7 mouse cellular contexts compared by ENCODE assay signal in genomic region chr19:5455568-5455967, GRCm38 (mm10). TPM values are rescaled to one million over a fixed set of nuclear protein-coding genes. Genes with fewer than 3 reads are reported as not detected.
DNase-seq lines count a peak whose midpoint lies in the region; ATAC-seq and TF ChIP-seq lines count a peak whose summit lies in the region.

No protein-coding gene starts in this region.

- peak overlapping the region; percentile 79; the same call in 1 of the 2 replicates for H3K9ac ChIP-seq in lung, embryonic 15.5 days
- H3K9ac ChIP-seq in forebrain, embryonic 13.5 days = 0 out of 2 replicates have a peak overlapping the region, but pooled peaks have one; percentile 22
- H3K9ac ChIP-seq in limb, embryonic 14.5 days (ENCODE audit: low read depth, low read length, severe bottlenecking) = no peak overlapping the region
- H3K9ac ChIP-seq in stomach, embryonic 15.5 days = no peak overlapping the region

- H3K4me3 ChIP-seq in lung, embryonic 15.5 days = peak overlapping the region; percentile 71
- H3K4me3 ChIP-seq in forebrain, embryonic 13.5 days = peak overlapping the region; percentile 77
- peak overlapping the region; percentile 62 for H3K4me3 ChIP-seq in limb, embryonic 14.5 days (replicated peaks; ENCODE audit: low read length)
- H3K4me3 ChIP-seq in stomach, embryonic 15.5 days (replicated peaks) = peak overlapping the region; percentile 75

- no peak for TF ChIP-seq POLR2A in limb, embryonic 14.5 days (IDR thresholded peaks at IDR 0.05; ENCODE audit: borderline replicate concordance, extremely low read depth, insufficient read depth, insufficient read length)

- no peak for DNase-seq in lung, postnatal 10 days
- no peak for DNase-seq in limb, embryonic 14.5 days (ENCODE audit: low spot score)
- DNase-seq in retina, embryonic 14.5 days (ENCODE audit: low spot score) = no peak

- ATAC-seq in lung, embryonic 15.5 days (ENCODE audit: borderline replicate concordance, extremely low read depth, low FRiP score, low TSS enrichment) = no peak
- ATAC-seq in forebrain, embryonic 13.5 days = no peak
- no peak for ATAC-seq in limb, embryonic 14.5 days (ENCODE audit: low FRiP score, low read depth)
- no peak for ATAC-seq in stomach, embryonic 15.5 days (ENCODE audit: insufficient read depth, low FRiP score, low read depth)
- ATAC-seq in monocyte, adult 5-6 weeks (replicated peaks; ENCODE audit: insufficient number of reproducible peaks, low FRiP score, low TSS enrichment, poor library complexity, severe bottlenecking) = no peak

- H3K4me1 ChIP-seq in lung, embryonic 15.5 days = peaks cover 33% of the 10 kb centered on the region
- H3K4me1 ChIP-seq in forebrain, embryonic 13.5 days = peaks cover 37% of the 10 kb centered on the region
- peaks cover 19% of the 10 kb centered on the region for H3K4me1 ChIP-seq in limb, embryonic 14.5 days (ENCODE audit: control insufficient read depth, insufficient read depth, low read length)
- peaks cover 23% of the 10 kb centered on the region for H3K4me1 ChIP-seq in stomach, embryonic 15.5 days

- 43% methylated on average over 8 of the region's 8 CpGs for WGBS in lung, embryonic 15.5 days
- WGBS in forebrain, embryonic 13.5 days = 69% methylated on average over 8 of the region's 8 CpGs
- WGBS in limb, embryonic 14.5 days = 72% methylated on average over 8 of the region's 8 CpGs
- WGBS in stomach, embryonic 15.5 days = 50% methylated on average over 8 of the region's 8 CpGs

- H3K36me3 ChIP-seq in lung, embryonic 15.5 days = peaks cover 6% of the 10 kb centered on the region; the same call in 1 of the 2 replicates
- H3K36me3 ChIP-seq in forebrain, embryonic 13.5 days (ENCODE audit: poor library complexity, severe bottlenecking) = 0 out of 2 replicates have a peak, but pooled peaks cover 9% of the 10 kb centered on the region
- H3K36me3 ChIP-seq in limb, embryonic 14.5 days (ENCODE audit: control insufficient read depth, insufficient read depth, low read length) = peaks cover 10% of the 10 kb centered on the region
- no peaks in the 10 kb centered on the region for H3K36me3 ChIP-seq in stomach, embryonic 15.5 days

- H3K9me3 ChIP-seq in lung, embryonic 15.5 days = no peaks in the 10 kb centered on the region
- H3K9me3 ChIP-seq in forebrain, embryonic 13.5 days (replicated peaks) = no peaks in the 10 kb centered on the region
- no peaks in the 10 kb centered on the region for H3K9me3 ChIP-seq in limb, embryonic 14.5 days (ENCODE audit: control insufficient read depth, low read length)
- no peaks in the 10 kb centered on the region for H3K9me3 ChIP-seq in stomach, embryonic 15.5 days

- peak overlapping the region; percentile 92 for H3K27ac ChIP-seq in lung, embryonic 15.5 days
- H3K27ac ChIP-seq in forebrain, embryonic 13.5 days = peak overlapping the region; percentile 14; the same call in 1 of the 2 replicates
- no peak overlapping the region for H3K27ac ChIP-seq in limb, embryonic 14.5 days (replicated peaks; ENCODE audit: low read depth, low read length)
- no peak overlapping the region for H3K27ac ChIP-seq in stomach, embryonic 15.5 days

- peaks cover 9% of the 10 kb centered on the region; the same call in 1 of the 2 replicates for H3K27me3 ChIP-seq in lung, embryonic 15.5 days
- H3K27me3 ChIP-seq in forebrain, embryonic 13.5 days = peaks cover 13% of the 10 kb centered on the region
- no peaks in the 10 kb centered on the region for H3K27me3 ChIP-seq in limb, embryonic 14.5 days (ENCODE audit: control insufficient read depth, insufficient read depth, low read length)
- H3K27me3 ChIP-seq in stomach, embryonic 15.5 days (replicated peaks) = no peaks in the 10 kb centered on the region

- H3K4me2 ChIP-seq in lung, embryonic 15.5 days = peak overlapping the region; percentile 82
- peak overlapping the region; percentile 99 for H3K4me2 ChIP-seq in forebrain, embryonic 13.5 days
- peak overlapping the region; percentile 98 for H3K4me2 ChIP-seq in limb, embryonic 14.5 days (replicated peaks; ENCODE audit: low read depth, low read length, severe bottlenecking)
- H3K4me2 ChIP-seq in stomach, embryonic 15.5 days = peak overlapping the region; percentile 91

RNA-seq across cellular contexts. Expression of gene Ccdc85b, which starts 2.1 kb away (rescaled TPM):
- polyA plus RNA-seq in lung, embryonic 15.5 days (2015; fragmentation: Nextera tagmentation; extraction: Ambion mirVana) = 12.1 and 12.4 TPM in 2 replicates
- polyA plus RNA-seq in forebrain, embryonic 13.5 days (2015; fragmentation: Nextera tagmentation; extraction: Ambion mirVana) = 6.5 and 7.1 TPM in 2 replicates
- polyA plus RNA-seq in limb, embryonic 14.5 days (2012; rRNA removed) = 6.6 and 6.9 TPM in 2 replicates
- polyA plus RNA-seq in limb, embryonic 14.5 days (2014; fragmentation: Nextera tagmentation; extraction: Ambion mirVana) = 6.5 and 7.0 TPM in 2 replicates
- polyA plus RNA-seq in stomach, embryonic 15.5 days (2015; fragmentation: Nextera tagmentation; extraction: Ambion mirVana) = 11.8 and 11.9 TPM in 2 replicates
- total RNA-seq in monocyte, adult 5-6 weeks (2017) = 1.2 to 4.1 TPM (median 3.8 TPM) in 3 replicates

RNA-seq across cellular contexts. Expression of gene Fibp, which starts 4.8 kb away (rescaled TPM):
- polyA plus RNA-seq in lung, embryonic 15.5 days (2015; fragmentation: Nextera tagmentation; extraction: Ambion mirVana) = 101 and 117 TPM in 2 replicates
- 153 and 155 TPM in 2 replicates for polyA plus RNA-seq in forebrain, embryonic 13.5 days (2015; fragmentation: Nextera tagmentation; extraction: Ambion mirVana)
- 139 and 171 TPM in 2 replicates for polyA plus RNA-seq in limb, embryonic 14.5 days (2012; rRNA removed)
- 113 and 118 TPM in 2 replicates for polyA plus RNA-seq in limb, embryonic 14.5 days (2014; fragmentation: Nextera tagmentation; extraction: Ambion mirVana)
- polyA plus RNA-seq in stomach, embryonic 15.5 days (2015; fragmentation: Nextera tagmentation; extraction: Ambion mirVana) = 99.4 and 99.7 TPM in 2 replicates
- 71.3 to 104 TPM (median 95.3 TPM) in 3 replicates for total RNA-seq in monocyte, adult 5-6 weeks (2017)

RNA-seq across cellular contexts. Expression of gene Fosl1, which starts 8.2 kb away (rescaled TPM):
- polyA plus RNA-seq in lung, embryonic 15.5 days (2015; fragmentation: Nextera tagmentation; extraction: Ambion mirVana) = not detected in 2 replicates
- polyA plus RNA-seq in forebrain, embryonic 13.5 days (2015; fragmentation: Nextera tagmentation; extraction: Ambion mirVana) = not detected in 2 replicates
- 0.06 and 0.09 TPM in 2 replicates for polyA plus RNA-seq in limb, embryonic 14.5 days (2012; rRNA removed)
- not detected in 2 replicates for polyA plus RNA-seq in limb, embryonic 14.5 days (2014; fragmentation: Nextera tagmentation; extraction: Ambion mirVana)
- polyA plus RNA-seq in stomach, embryonic 15.5 days (2015; fragmentation: Nextera tagmentation; extraction: Ambion mirVana) = not detected in 2 replicates
- total RNA-seq in monocyte, adult 5-6 weeks (2017) = 0.49 to 2.6 TPM (median 2.0 TPM) in 3 replicates

RNA-seq across cellular contexts. Expression of gene Ctsw, which starts 12.7 kb away (rescaled TPM):
- polyA plus RNA-seq in lung, embryonic 15.5 days (2015; fragmentation: Nextera tagmentation; extraction: Ambion mirVana) = 1.9 and 3.3 TPM in 2 replicates
- 4.4 and 5.4 TPM in 2 replicates for polyA plus RNA-seq in forebrain, embryonic 13.5 days (2015; fragmentation: Nextera tagmentation; extraction: Ambion mirVana)
- 0.33 and 0.56 TPM in 2 replicates for polyA plus RNA-seq in limb, embryonic 14.5 days (2012; rRNA removed)
- 0.96 and 1.2 TPM in 2 replicates for polyA plus RNA-seq in limb, embryonic 14.5 days (2014; fragmentation: Nextera tagmentation; extraction: Ambion mirVana)
- polyA plus RNA-seq in stomach, embryonic 15.5 days (2015; fragmentation: Nextera tagmentation; extraction: Ambion mirVana) = 1.3 and 2.3 TPM in 2 replicates
- total RNA-seq in monocyte, adult 5-6 weeks (2017) = 113 to 416 TPM (median 150 TPM) in 3 replicates

RNA-seq across cellular contexts. Expression of gene Efemp2, which starts 18.2 kb away (rescaled TPM):
- polyA plus RNA-seq in lung, embryonic 15.5 days (2015; fragmentation: Nextera tagmentation; extraction: Ambion mirVana) = 198 and 208 TPM in 2 replicates
- 30.7 and 31.1 TPM in 2 replicates for polyA plus RNA-seq in forebrain, embryonic 13.5 days (2015; fragmentation: Nextera tagmentation; extraction: Ambion mirVana)
- 239 and 314 TPM in 2 replicates for polyA plus RNA-seq in limb, embryonic 14.5 days (2012; rRNA removed)
- polyA plus RNA-seq in limb, embryonic 14.5 days (2014; fragmentation: Nextera tagmentation; extraction: Ambion mirVana) = 193 and 202 TPM in 2 replicates
- 145 and 152 TPM in 2 replicates for polyA plus RNA-seq in stomach, embryonic 15.5 days (2015; fragmentation: Nextera tagmentation; extraction: Ambion mirVana)
- 2.0 to 5.9 TPM in 2 of 3 replicates, not detected in the other for total RNA-seq in monocyte, adult 5-6 weeks (2017)

Comparison
In these comparisons a context has a peak if more than half of its experiments do, and no peak if none do; other contexts are left out.
1. H3K27ac ChIP-seq: peak in lung, embryonic 15.5 days (single experiment) and forebrain, embryonic 13.5 days (single experiment); none in limb, embryonic 14.5 days (single experiment) and stomach, embryonic 15.5 days (single experiment).
2. H3K9ac ChIP-seq: peak in lung, embryonic 15.5 days (single experiment) and forebrain, embryonic 13.5 days (single experiment); none in limb, embryonic 14.5 days (single experiment) and stomach, embryonic 15.5 days (single experiment).
3. Peak in every context shown above with its lines, with median percentiles within 50 percentile points of each other: H3K4me2 ChIP-seq and H3K4me3 ChIP-seq.